Mouse (Mus musculus) embryonic facial prominence, embryonic 10.5 days (tissue): ENCODE data around the gene Sec24d. TPM values are rescaled to one million over a fixed set of nuclear protein-coding genes. Genes with fewer than 3 reads are reported as not detected.

Experiments
- DNase-seq: peaks from one replicate; pipeline ENCODE4 v3.0.0-alpha.2; 2017; ENCODE audit warnings: low spot score
- H3K27ac ChIP-seq: fragments of 300-500 bp; sonication (generic); replicated peaks from 2 replicates; pipeline ENCODE4 v1.5.1; 2016; ENCODE audit warnings: mild to moderate bottlenecking
- H3K27me3 ChIP-seq: fragments of 300-500 bp; sonication (generic); replicated peaks from 2 replicates; pipeline ENCODE4 v1.6.1; 2016; ENCODE audit warnings: low read depth, mild to moderate bottlenecking; ENCODE audit not compliant: poor library complexity, severe bottlenecking
- H3K36me3 ChIP-seq: fragments of 300-500 bp; sonication (generic); replicated peaks from 2 replicates; pipeline ENCODE4 v1.6.1; 2016; ENCODE audit warnings: mild to moderate bottlenecking, moderate library complexity
- H3K4me1 ChIP-seq: fragments of 300-500 bp; sonication (generic); 2 replicates; pipeline ENCODE4 v1.6.1; 2016
- H3K4me3 ChIP-seq: fragments of 300-500 bp; sonication (generic); 2 replicates; pipeline ENCODE4 v1.5.1; 2016; ENCODE audit warnings: mild to moderate bottlenecking, moderate library complexity
- H3K9me3 ChIP-seq: fragments of 300-500 bp; sonication (generic); 2 replicates; pipeline ENCODE4 v1.6.1; 2016; ENCODE audit warnings: mild to moderate bottlenecking
- WGBS: fragments of 180-500 bp; shearing (Covaris S2); methylation state at CpG from one replicate; pipeline ENCODE4 v1.1.7; 2016; 5-methylcytosine and 5-hydroxymethylcytosine counted together
- polyA plus RNA-seq: library from polyadenylated mRNA; unstranded; fragments of >200 nt; fragmentation: Nextera tagmentation; extraction: Ambion mirVana; gene quantifications from 2 replicates; pipeline ENCODE4 v1.2.1, GENCODE M21; 2016

Sec24d gene
- polyA plus RNA-seq, 1 experiment from 2014 or later = 24.4 TPM

DNA sequence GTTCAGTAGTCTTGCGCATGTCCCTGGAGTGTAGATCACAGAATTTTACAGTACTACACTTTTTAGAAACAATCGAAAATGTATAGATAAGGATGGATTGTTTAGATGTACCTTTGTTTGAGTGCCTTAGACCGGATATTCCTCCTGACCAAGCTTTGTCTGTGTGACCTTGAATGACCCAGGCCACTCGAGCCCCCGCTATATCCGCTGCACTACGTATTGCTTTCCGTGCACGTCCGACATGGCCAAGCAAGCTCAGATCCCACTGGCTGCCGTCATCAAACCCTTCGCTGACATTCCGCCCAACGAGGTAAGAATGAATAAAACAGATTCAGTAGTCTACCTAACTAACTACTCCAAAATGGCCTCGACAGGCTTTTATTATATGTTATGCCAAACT, 38.4 kb downstream of the Sec24d start:
- peaks cover 5% of the 10 kb centered on the region; the same call in 1 of the 2 replicates for H3K9me3 ChIP-seq
- no peaks in the 10 kb centered on the region for H3K27me3 ChIP-seq
- H3K4me1 ChIP-seq = no peaks in the 10 kb centered on the region
- WGBS = 94% methylated on average over 15 of the region's 15 CpGs
- no peak overlapping the region for H3K27ac ChIP-seq
- no peak overlapping the region for H3K4me3 ChIP-seq
- H3K36me3 ChIP-seq = peaks cover 18% of the 10 kb centered on the region
- no peak for DNase-seq

DNA sequence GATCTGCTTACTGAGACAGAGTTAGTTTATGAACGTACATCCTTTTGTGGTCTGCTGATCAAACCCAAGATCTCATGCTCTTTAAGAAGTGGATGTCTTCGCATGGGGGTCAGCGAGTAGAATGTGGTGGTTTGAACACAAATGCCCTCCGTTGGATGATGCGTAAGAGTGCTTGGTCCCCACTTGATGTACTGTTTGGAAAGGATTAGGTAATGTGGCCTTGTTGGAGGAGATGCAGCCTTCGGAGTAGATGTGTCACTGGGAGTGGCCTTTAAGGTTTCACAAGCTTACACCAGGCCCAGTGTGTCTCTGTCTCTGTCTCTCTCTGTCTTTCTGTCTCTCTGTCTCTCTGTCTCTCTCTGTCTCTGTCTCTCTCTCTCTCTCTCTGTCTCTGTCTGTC, 40.2 kb downstream of the Sec24d start:
- WGBS = 95% methylated on average over 6 of the region's 6 CpGs

DNA sequence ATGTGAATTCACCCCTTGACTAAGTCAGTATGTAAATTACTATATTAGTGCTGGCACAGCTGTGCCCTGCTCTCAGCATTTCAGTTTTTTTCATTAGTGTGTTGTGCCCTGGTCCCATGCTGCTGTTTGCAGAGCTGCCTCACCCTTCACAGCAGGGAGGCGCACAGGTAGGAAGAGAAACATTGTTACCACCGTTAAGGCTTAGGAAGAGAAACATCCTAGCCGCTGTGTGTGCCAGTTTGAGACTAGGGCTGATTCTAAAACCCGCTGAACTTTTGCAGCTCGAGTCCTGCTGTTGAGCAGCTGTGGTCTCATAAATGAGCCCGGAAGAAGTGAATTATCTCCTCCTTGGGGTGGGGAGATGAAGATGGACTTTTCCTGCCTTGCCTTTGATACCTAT, 41.9 kb downstream of the Sec24d start:
- Histone ChIP-seq H3K27ac (no peak overlapping the region), H3K36me3 (no peaks in the 10 kb centered on the region; the same call in 1 of the 2 replicates), H3K4me3 (no peak overlapping the region), H3K27me3 (no peaks in the 10 kb centered on the region), H3K4me1 (peaks cover 8% of the 10 kb centered on the region), H3K9me3 (no peaks in the 10 kb centered on the region)
- no peak for DNase-seq
- whole genome bisulfite sequencing = 74% methylated on average over 6 of the region's 6 CpGs

More for the DNA sequence above, 40.2 kb downstream of the Sec24d start:
- Histone ChIP-seq H3K4me1 (no peaks in the 10 kb centered on the region), H3K4me3 (no peak overlapping the region), H3K27ac (no peak overlapping the region), H3K36me3 (peaks cover 6% of the 10 kb centered on the region), H3K27me3 (no peaks in the 10 kb centered on the region), H3K9me3 (peaks cover 2% of the 10 kb centered on the region; the same call in 1 of the 2 replicates)
- DNase-seq = no peak

DNA sequence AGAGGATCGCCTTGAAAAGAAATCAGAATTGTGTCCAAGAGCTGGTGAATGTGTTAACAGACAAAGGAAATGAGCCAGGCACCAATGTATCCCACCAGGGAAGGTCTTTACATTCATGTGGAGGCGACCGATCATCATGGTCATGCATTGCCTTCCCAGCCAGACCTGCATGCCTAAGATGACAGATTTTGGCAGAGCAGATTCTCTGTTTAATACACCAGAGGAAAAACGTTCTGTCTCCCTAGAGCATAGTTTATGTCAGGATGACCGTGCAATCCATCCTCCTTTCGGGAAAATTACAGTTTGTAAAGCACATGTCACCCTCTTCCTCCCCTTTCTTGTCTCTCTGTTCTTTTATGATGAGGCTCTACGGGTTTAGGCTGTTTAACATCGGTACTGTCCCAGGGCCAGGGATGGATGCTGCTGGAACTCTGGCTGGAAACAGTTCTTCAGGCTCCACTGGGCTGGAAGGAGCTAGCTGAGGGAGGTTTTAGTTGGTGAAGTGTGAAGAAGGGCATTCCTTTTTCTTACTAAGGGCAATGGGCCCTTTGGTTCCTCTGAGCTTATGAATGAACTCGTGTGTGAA, 45.3 kb downstream of the Sec24d start:
- no peak for DNase-seq
- Histone ChIP-seq H3K27ac (no peak overlapping the region), H3K4me1 (peaks cover 10% of the 10 kb centered on the region), H3K36me3 (no peaks in the 10 kb centered on the region), H3K27me3 (no peaks in the 10 kb centered on the region), H3K9me3 (no peaks in the 10 kb centered on the region), H3K4me3 (no peak overlapping the region)
- 91% methylated on average over 9 of the region's 9 CpGs for WGBS

DNA sequence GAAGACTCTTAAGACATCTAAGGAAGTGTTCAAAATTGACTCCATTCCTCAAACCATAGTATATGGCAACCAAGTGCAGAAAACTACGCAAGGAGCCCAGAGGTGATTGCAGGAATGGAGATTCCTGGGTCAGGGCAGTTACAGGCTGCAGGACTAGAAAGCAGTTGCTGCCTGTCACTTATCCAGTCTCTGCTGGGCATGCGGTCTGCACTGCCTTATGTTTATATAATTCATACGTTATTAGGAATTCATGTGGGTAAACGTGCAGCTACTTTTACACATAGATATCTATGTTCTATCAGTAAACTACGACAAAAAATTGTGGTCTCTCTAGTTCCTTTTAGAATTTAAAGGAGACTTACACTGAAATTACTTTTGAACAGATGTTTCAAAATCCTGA, 46.2 kb downstream of the Sec24d start:
- WGBS = 81% methylated on average over 5 of the region's 5 CpGs
- H3K27me3 ChIP-seq = no peaks in the 10 kb centered on the region
- DNase-seq = no peak

GRCm38 (mm10) chr3:123313920-123314614, 46.8 kb downstream of the Sec24d start:
- Histone ChIP-seq H3K4me3 (no peak overlapping the region), H3K27me3 (no peaks in the 10 kb centered on the region), H3K9me3 (no peaks in the 10 kb centered on the region), H3K36me3 (no peaks in the 10 kb centered on the region), H3K4me1 (peaks cover 10% of the 10 kb centered on the region), H3K27ac (no peak overlapping the region)
- WGBS = 26% methylated on average over 12 of the region's 12 CpGs
- DNase-seq = no peak

More for the DNA sequence above, 46.2 kb downstream of the Sec24d start:
- Histone ChIP-seq H3K4me3 (no peak overlapping the region), H3K27ac (no peak overlapping the region), H3K36me3 (no peaks in the 10 kb centered on the region), H3K9me3 (no peaks in the 10 kb centered on the region), H3K4me1 (peaks cover 10% of the 10 kb centered on the region)

DNA sequence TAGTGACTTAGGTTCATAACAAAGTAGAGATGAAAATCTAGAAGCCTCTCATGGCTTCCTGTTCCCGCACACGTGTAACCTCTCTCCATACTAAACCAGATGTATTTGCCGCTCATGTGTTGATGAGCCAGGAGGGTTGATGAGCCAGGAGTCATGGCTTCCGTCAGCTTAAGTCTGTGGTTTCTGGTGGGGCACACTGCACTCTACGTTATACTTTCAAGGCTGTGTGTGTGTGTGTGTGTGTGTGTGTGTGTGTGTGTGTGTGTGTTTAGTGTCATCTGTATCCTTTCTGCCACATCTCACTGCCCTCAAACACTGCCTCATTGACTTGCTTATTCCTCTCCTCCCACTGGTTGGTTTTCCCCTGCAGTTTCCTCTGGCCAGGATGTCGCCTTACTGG, 48.8 kb downstream of the Sec24d start:
- H3K9me3 ChIP-seq = no peaks in the 10 kb centered on the region
- peaks cover 10% of the 10 kb centered on the region for H3K4me1 ChIP-seq
- H3K27me3 ChIP-seq = no peaks in the 10 kb centered on the region
- H3K36me3 ChIP-seq = no peaks in the 10 kb centered on the region
- 72% methylated on average over 6 of the region's 6 CpGs for WGBS
- no peak overlapping the region for H3K27ac ChIP-seq
- DNase-seq = no peak
- H3K4me3 ChIP-seq = no peak overlapping the region

DNA sequence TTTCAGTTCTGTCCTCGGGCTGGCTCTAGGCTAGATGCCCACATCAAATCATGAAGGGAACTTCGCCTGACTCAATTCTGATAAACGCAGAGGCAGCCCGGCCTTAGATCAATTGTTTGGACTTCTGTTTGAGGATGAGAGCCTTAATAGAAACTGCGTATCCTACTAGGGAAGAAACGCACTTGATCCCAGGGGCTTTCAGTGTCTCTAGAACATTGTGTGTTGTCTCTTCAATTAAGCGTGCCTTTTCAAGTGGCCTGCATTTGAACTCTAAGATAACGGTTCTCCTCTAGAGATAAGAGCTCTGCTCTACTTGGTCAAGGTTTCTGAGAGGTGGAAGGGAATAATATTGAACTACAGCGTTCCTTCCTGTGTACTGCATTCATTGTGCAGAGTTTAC, 49.8 kb downstream of the Sec24d start:
- H3K27me3 ChIP-seq = no peaks in the 10 kb centered on the region
- H3K4me1 ChIP-seq = peaks cover 10% of the 10 kb centered on the region
- 83% methylated on average over 9 of the region's 9 CpGs for WGBS

DNA sequence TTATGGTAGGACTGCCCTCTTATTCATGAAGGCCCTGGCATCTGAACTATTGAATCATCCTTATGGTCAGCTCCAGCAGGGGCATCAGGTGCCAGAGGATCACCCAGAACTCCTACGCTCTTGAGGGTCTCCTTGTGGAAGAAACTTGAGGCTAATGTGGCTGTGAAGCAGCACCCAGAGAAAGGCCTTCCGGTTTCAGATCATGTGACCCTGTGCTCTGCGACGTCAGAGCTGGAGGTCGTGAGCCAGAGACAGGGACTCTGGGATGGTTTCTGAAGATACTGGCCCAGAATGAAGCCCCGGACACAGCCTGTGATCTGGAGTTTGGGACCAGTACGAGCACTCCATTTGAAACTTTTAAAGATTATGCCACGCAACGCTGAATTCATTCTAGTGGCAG, 53.1 kb downstream of the Sec24d start:
- peaks cover 4% of the 10 kb centered on the region; the same call in 1 of the 2 replicates for H3K4me1 ChIP-seq
- H3K27ac ChIP-seq = no peak overlapping the region
- H3K27me3 ChIP-seq = no peaks in the 10 kb centered on the region
- H3K36me3 ChIP-seq = no peaks in the 10 kb centered on the region
- H3K9me3 ChIP-seq = no peaks in the 10 kb centered on the region
- H3K4me3 ChIP-seq = no peak overlapping the region
- WGBS = 82% methylated on average over 9 of the region's 9 CpGs
- DNase-seq = no peak

More for the DNA sequence above, 49.8 kb downstream of the Sec24d start:
- Histone ChIP-seq H3K4me3 (no peak overlapping the region), H3K27ac (no peak overlapping the region), H3K36me3 (no peaks in the 10 kb centered on the region), H3K9me3 (no peaks in the 10 kb centered on the region)
- no peak for DNase-seq

- no peak for DNase-seq
- Histone ChIP-seq H3K9me3 (no peaks in the 10 kb centered on the region), H3K4me1 (peaks cover 4% of the 10 kb centered on the region; the same call in 1 of the 2 replicates), H3K27me3 (no peaks in the 10 kb centered on the region), H3K4me3 (no peak overlapping the region), H3K36me3 (no peaks in the 10 kb centered on the region), H3K27ac (no peak overlapping the region)
- WGBS = 86% methylated on average over 6 of the region's 6 CpGs
Measured at GRCm38 (mm10) chr3:123321612-123322011, 54.4 kb downstream of the Sec24d start.

DNA sequence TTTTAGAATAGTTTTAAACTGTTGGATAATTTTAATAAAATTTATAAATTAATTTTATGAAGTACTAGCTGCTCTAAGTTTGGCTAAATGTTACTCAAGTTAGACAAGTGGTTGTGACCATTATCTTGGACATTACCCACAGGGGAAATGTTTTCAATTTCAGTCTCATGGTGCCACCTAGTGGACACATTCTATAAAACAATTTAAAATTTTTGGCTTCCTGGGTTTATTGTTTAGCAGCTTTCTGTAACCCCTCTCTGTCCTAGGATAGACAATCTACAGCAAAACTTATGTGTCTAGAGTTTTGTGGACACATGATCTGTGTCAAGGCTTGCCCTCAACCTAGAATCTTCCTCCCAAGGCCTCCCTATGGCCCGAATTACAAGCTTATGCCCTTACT, 54.9 kb downstream of the Sec24d start:
- no peaks in the 10 kb centered on the region for H3K36me3 ChIP-seq
- no peaks in the 10 kb centered on the region for H3K27me3 ChIP-seq
- no peak overlapping the region for H3K4me3 ChIP-seq
- no peaks in the 10 kb centered on the region for H3K9me3 ChIP-seq
- no peak overlapping the region for H3K27ac ChIP-seq
- WGBS = 32% methylated on average over 1 of the region's 1 CpGs
- no peak for DNase-seq
- H3K4me1 ChIP-seq = peaks cover 4% of the 10 kb centered on the region; the same call in 1 of the 2 replicates

GRCm38 (mm10) chr3:123324326-123324725, 57.1 kb downstream of the Sec24d start:
- Histone ChIP-seq H3K36me3 (no peaks in the 10 kb centered on the region), H3K4me1 (peaks cover 4% of the 10 kb centered on the region; the same call in 1 of the 2 replicates), H3K27ac (no peak overlapping the region), H3K4me3 (no peak overlapping the region), H3K9me3 (no peaks in the 10 kb centered on the region), H3K27me3 (no peaks in the 10 kb centered on the region)
- no peak for DNase-seq
- 79% methylated on average over 4 of the region's 4 CpGs for WGBS

GRCm38 (mm10) chr3:123329251-123329650, 62.0 kb downstream of the Sec24d start:
- Histone ChIP-seq H3K9me3 (no peaks in the 10 kb centered on the region), H3K4me1 (peaks cover 12% of the 10 kb centered on the region; the same call in 1 of the 2 replicates), H3K4me3 (no peak overlapping the region), H3K36me3 (no peaks in the 10 kb centered on the region), H3K27me3 (no peaks in the 10 kb centered on the region), H3K27ac (no peak overlapping the region)
- 71% methylated on average over 6 of the region's 6 CpGs for WGBS
- no peak for DNase-seq
